Mouse (Mus musculus) bone marrow macrophage, adult 2 months (primary cell): Measurements from ENCODE around the gene Ddx21.

ENCODE experiments used
- CTCF ChIP-seq: IDR thresholded peaks from 2 replicates; pipeline ENCODE4 v1.5.1; 2012; ENCODE audit warnings: low read depth, mild to moderate bottlenecking, low read length, moderate library complexity
- POLR2A ChIP-seq: IDR thresholded peaks from 2 replicates; pipeline ENCODE4 v1.6.1; 2012; ENCODE audit warnings: mild to moderate bottlenecking, low read depth, low read length, borderline replicate concordance

DNA sequence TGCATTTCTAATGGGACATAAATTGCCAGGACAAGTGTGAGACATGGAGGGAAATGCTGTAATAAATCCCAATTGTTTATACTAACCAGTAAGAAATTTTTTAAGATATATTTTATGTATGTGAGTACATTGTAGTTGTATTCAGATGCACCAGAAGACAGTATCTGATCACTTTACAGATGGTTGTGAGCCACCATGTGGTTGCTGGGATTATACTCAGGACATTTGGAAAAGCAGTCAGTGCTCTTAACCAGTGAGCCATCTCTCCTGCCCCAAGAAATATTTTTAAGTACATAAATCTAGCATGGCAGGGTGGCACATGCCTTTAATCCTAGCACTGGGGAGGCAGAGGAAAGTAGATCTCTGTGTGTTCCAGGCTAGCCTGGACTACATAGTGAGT is 56.3 kb downstream of the Ddx21 start:
- no peak for TF ChIP-seq CTCF
- no peak for TF ChIP-seq POLR2A
